Mouse (Mus musculus) ES-E14 (cell line): ENCODE results near the gene Rabepk.

Source experiments
- CHD2 ChIP-seq: IDR thresholded peaks from 2 replicates; pipeline ENCODE4 v1.6.1; 2014; ENCODE audit warnings: mild to moderate bottlenecking, low read depth, low read length, inconsistent platforms
- HCFC1 ChIP-seq: IDR thresholded peaks from 2 replicates; pipeline ENCODE4 v1.6.1; 2012; ENCODE audit warnings: low read length, inconsistent platforms, borderline replicate concordance; ENCODE audit not compliant: insufficient read depth
- MAFK ChIP-seq: IDR thresholded peaks from 2 replicates; pipeline ENCODE4 v1.6.1; 2014; ENCODE audit warnings: mild to moderate bottlenecking, low read depth, low read length, inconsistent platforms; ENCODE audit not compliant: insufficient read depth
- ZC3H11A ChIP-seq: IDR thresholded peaks from 2 replicates; pipeline ENCODE4 v1.6.1; 2012; ENCODE audit warnings: low read depth, mild to moderate bottlenecking, inconsistent platforms, low read length, borderline replicate concordance

- no peak for TF ChIP-seq MAFK
- no peak for TF ChIP-seq CHD2
- TF ChIP-seq HCFC1, result no peak
- no peak for TF ChIP-seq ZC3H11A
Observed at GRCm38 (mm10) chr2:34748479-34748878, 51.2 kb downstream of the Rabepk start.
